Mouse (Mus musculus) bone marrow macrophage, adult 2 months (primary cell): ENCODE data around the gene Btg2.

ENCODE experiments used
- CTCF ChIP-seq: IDR thresholded peaks from 2 replicates; pipeline ENCODE4 v1.5.1; 2012; ENCODE audit warnings: low read depth, mild to moderate bottlenecking, low read length, moderate library complexity
- POLR2A ChIP-seq: IDR thresholded peaks from 2 replicates; pipeline ENCODE4 v1.6.1; 2012; ENCODE audit warnings: mild to moderate bottlenecking, low read depth, low read length, borderline replicate concordance

GRCm38 (mm10) chr1:134057736-134058135 lies 21.2 kb downstream of the Btg2 start:
- no peak for TF ChIP-seq CTCF
- no peak for TF ChIP-seq POLR2A
